Mouse (Mus musculus): ENCODE results near the gene Dyrk1a.

- no peak for TF ChIP-seq POLR2A (IDR thresholded peaks at IDR 0.05; ENCODE audit: borderline replicate concordance, insufficient read depth, low read length)
- TF ChIP-seq CTCF (IDR thresholded peaks at IDR 0.05; ENCODE audit: borderline replicate concordance, insufficient read depth, low read depth, low read length), result no peak
Measured at GRCm38 (mm10) chr16:94606169-94606568, 36.4 kb downstream of the Dyrk1a start.

All from cerebellum, adult 2 months (tissue).